Mouse (Mus musculus) heart, embryonic 13.5 days (tissue): ENCODE measurements at regions not wholly inside any gene's neighbourhood (a gene's known extent, or its start where the extent isn't known, plus 50 kb on each side); places are given as distances from the start of the nearest gene placed in this dataset.
A peak's percentile ranks its signal among the peaks of the same experiment; 100 is the strongest.

Experiments
- ATAC-seq: fragments of 200-750 bp; cut with Nextera tagmentation; 2 replicates; pipeline ENCODE4 v1.8.0; 2017; ENCODE audit warnings: moderate TSS enrichment; ENCODE audit not compliant: insufficient number of reproducible peaks, low FRiP score, low TSS enrichment; ENCODE audit errors: extremely low read depth
- H3K27ac ChIP-seq: fragments of 300-500 bp; sonication (generic); replicated peaks from 2 replicates; pipeline ENCODE4 v1.5.1; 2015; ENCODE audit warnings: moderate library complexity, mild to moderate bottlenecking, inconsistent platforms
- H3K27me3 ChIP-seq: fragments of 300-500 bp; sonication (generic); replicated peaks from 2 replicates; pipeline ENCODE4 v1.6.1; 2015; ENCODE audit warnings: mild to moderate bottlenecking, inconsistent platforms
- H3K36me3 ChIP-seq: fragments of 300-500 bp; sonication (generic); 2 replicates; pipeline ENCODE4 v1.6.1; 2015; ENCODE audit warnings: mild to moderate bottlenecking, inconsistent platforms
- H3K4me1 ChIP-seq: fragments of 300-500 bp; sonication (generic); 2 replicates; pipeline ENCODE4 v1.6.1; 2015; ENCODE audit warnings: inconsistent platforms
- H3K4me2 ChIP-seq: fragments of 300-500 bp; sonication (generic); 2 replicates; pipeline ENCODE4 v1.6.1; 2015; ENCODE audit warnings: inconsistent platforms, mild to moderate bottlenecking, moderate library complexity
- H3K4me3 ChIP-seq: fragments of 300-500 bp; sonication (generic); 2 replicates; pipeline ENCODE4 v1.5.1; 2015; ENCODE audit warnings: moderate library complexity, mild to moderate bottlenecking, inconsistent platforms
- H3K9ac ChIP-seq: fragments of 300-500 bp; sonication (generic); 2 replicates; pipeline ENCODE4 v1.6.1; 2015; ENCODE audit warnings: inconsistent platforms, mild to moderate bottlenecking, moderate library complexity
- H3K9me3 ChIP-seq: fragments of 300-500 bp; sonication (generic); 2 replicates; pipeline ENCODE4 v1.6.1; 2016; ENCODE audit warnings: inconsistent platforms
- WGBS: fragments of 180-500 bp; shearing (Covaris S2); methylation state at CpG from one replicate; pipeline ENCODE4 v1.1.7; 2015; ENCODE audit warnings: mixed read lengths; 5-methylcytosine and 5-hydroxymethylcytosine counted together

- peaks cover 38% of the 10 kb centered on the region for H3K27me3 ChIP-seq
- H3K4me2 ChIP-seq: no peak overlapping the region
- no peak overlapping the region for H3K4me3 ChIP-seq
- no peaks in the 10 kb centered on the region for H3K9me3 ChIP-seq
- WGBS: 57% methylated on average over 4 of the region's 4 CpGs
- H3K9ac ChIP-seq: no peak overlapping the region
- no peak for ATAC-seq
- no peaks in the 10 kb centered on the region for H3K36me3 ChIP-seq
- peaks cover 26% of the 10 kb centered on the region for H3K4me1 ChIP-seq
- H3K27ac ChIP-seq: no peak overlapping the region
These were observed 247.9 kb downstream of the Gm10260 start for GRCm38 (mm10) chr13:97512521-97512920.

- Histone ChIP-seq H3K9ac (no peak overlapping the region), H3K4me3 (no peak overlapping the region), H3K4me2 (peak overlapping the region; percentile 24), H3K4me1 (peaks cover 26% of the 10 kb centered on the region), H3K27me3 (peaks cover 35% of the 10 kb centered on the region), H3K27ac (peak overlapping the region; percentile 75), H3K9me3 (no peaks in the 10 kb centered on the region), H3K36me3 (no peaks in the 10 kb centered on the region)
- no peak for ATAC-seq
- 56% methylated on average over 10 of the region's 10 CpGs for WGBS
These were observed 249.8 kb downstream of the Gm10260 start for GRCm38 (mm10) chr13:97510431-97511261.

- H3K27me3 ChIP-seq: peaks cover 20% of the 10 kb centered on the region; the same call in 1 of the 2 replicates
- H3K4me3 ChIP-seq: no peak overlapping the region
- H3K27ac ChIP-seq: peak overlapping the region; percentile 41
- H3K36me3 ChIP-seq: no peaks in the 10 kb centered on the region
- ATAC-seq: no peak
- no peaks in the 10 kb centered on the region for H3K9me3 ChIP-seq
- 75% methylated on average over 5 of the region's 5 CpGs for WGBS
- no peak overlapping the region for H3K9ac ChIP-seq
- H3K4me2 ChIP-seq: no peak overlapping the region
- peaks cover 13% of the 10 kb centered on the region; the same call in 1 of the 2 replicates for H3K4me1 ChIP-seq
These were observed 255.5 kb downstream of the Gm10260 start for GRCm38 (mm10) chr13:97504949-97505348.

GRCm38 (mm10) chr13:97503955-97504739 lies 256.3 kb downstream of the Gm10260 start:
- Histone ChIP-seq H3K4me1 (peaks cover 13% of the 10 kb centered on the region; the same call in 1 of the 2 replicates), H3K4me2 (no peak overlapping the region), H3K27me3 (0 out of 2 replicates have a peak, but pooled peaks cover 13% of the 10 kb centered on the region), H3K9me3 (no peaks in the 10 kb centered on the region), H3K9ac (no peak overlapping the region), H3K27ac (peak overlapping the region; percentile 43), H3K36me3 (no peaks in the 10 kb centered on the region), H3K4me3 (no peak overlapping the region)
- WGBS: 80% methylated on average over 10 of the region's 10 CpGs
- ATAC-seq: no peak

- ATAC-seq: no peak
- H3K4me2 ChIP-seq: no peak overlapping the region
- WGBS: 52% methylated on average over 5 of the region's 5 CpGs
- H3K27me3 ChIP-seq: 0 out of 2 replicates have a peak, but pooled peaks cover 8% of the 10 kb centered on the region
- H3K9ac ChIP-seq: no peak overlapping the region
- no peaks in the 10 kb centered on the region for H3K9me3 ChIP-seq
- H3K4me3 ChIP-seq: no peak overlapping the region
- no peak overlapping the region for H3K27ac ChIP-seq
- H3K4me1 ChIP-seq: peaks cover 13% of the 10 kb centered on the region; the same call in 1 of the 2 replicates
- no peaks in the 10 kb centered on the region for H3K36me3 ChIP-seq
These were observed 257.0 kb downstream of the Gm10260 start for GRCm38 (mm10) chr13:97503391-97503790.

- Histone ChIP-seq H3K9me3 (no peaks in the 10 kb centered on the region), H3K27ac (no peak overlapping the region), H3K4me1 (peaks cover 12% of the 10 kb centered on the region; the same call in 1 of the 2 replicates), H3K9ac (no peak overlapping the region), H3K4me3 (no peak overlapping the region), H3K36me3 (no peaks in the 10 kb centered on the region), H3K27me3 (0 out of 2 replicates have a peak, but pooled peaks cover 4% of the 10 kb centered on the region), H3K4me2 (no peak overlapping the region)
- WGBS: 79% methylated on average over 8 of the region's 8 CpGs
- ATAC-seq: no peak
These were observed 259.2 kb downstream of the Enc1 start for GRCm38 (mm10) chr13:97500155-97500554.

GRCm38 (mm10) chr13:97498981-97499380 lies 258.1 kb downstream of the Enc1 start:
- no peak for ATAC-seq

GRCm38 (mm10) chr13:97497928-97498327 lies 257.0 kb downstream of the Enc1 start:
- Histone ChIP-seq H3K27me3 (peaks cover 17% of the 10 kb centered on the region), H3K4me3 (no peak overlapping the region), H3K9me3 (no peaks in the 10 kb centered on the region), H3K27ac (no peak overlapping the region), H3K9ac (no peak overlapping the region), H3K36me3 (no peaks in the 10 kb centered on the region), H3K4me2 (no peak overlapping the region), H3K4me1 (peaks cover 4% of the 10 kb centered on the region; the same call in 1 of the 2 replicates)
- ATAC-seq: no peak
- 64% methylated on average over 5 of the region's 5 CpGs for WGBS

More at GRCm38 (mm10) chr13:97498981-97499380, 258.1 kb downstream of the Enc1 start:
- Histone ChIP-seq H3K4me1 (peaks cover under 1% of the 10 kb centered on the region; the same call in 1 of the 2 replicates), H3K9ac (no peak overlapping the region), H3K4me3 (no peak overlapping the region), H3K27me3 (peaks cover 9% of the 10 kb centered on the region), H3K27ac (no peak overlapping the region), H3K9me3 (no peaks in the 10 kb centered on the region), H3K4me2 (no peak overlapping the region), H3K36me3 (no peaks in the 10 kb centered on the region)
- WGBS: 82% methylated on average over 5 of the region's 5 CpGs

GRCm38 (mm10) chr13:97494770-97495169 lies 253.9 kb downstream of the Enc1 start:
- WGBS: 83% methylated on average over 2 of the region's 2 CpGs
- Histone ChIP-seq H3K9ac (no peak overlapping the region), H3K4me2 (no peak overlapping the region), H3K4me3 (no peak overlapping the region), H3K27ac (no peak overlapping the region), H3K36me3 (no peaks in the 10 kb centered on the region), H3K9me3 (no peaks in the 10 kb centered on the region), H3K4me1 (peaks cover 9% of the 10 kb centered on the region), H3K27me3 (peaks cover 25% of the 10 kb centered on the region)
- ATAC-seq: no peak

GRCm38 (mm10) chr13:97493836-97494235 lies 252.9 kb downstream of the Enc1 start:
- Histone ChIP-seq H3K27me3 (peaks cover 25% of the 10 kb centered on the region), H3K4me1 (peaks cover 18% of the 10 kb centered on the region), H3K9ac (no peak overlapping the region), H3K4me3 (no peak overlapping the region), H3K27ac (no peak overlapping the region), H3K4me2 (no peak overlapping the region), H3K9me3 (no peaks in the 10 kb centered on the region), H3K36me3 (no peaks in the 10 kb centered on the region)
- ATAC-seq: no peak
- 69% methylated on average over 7 of the region's 7 CpGs for WGBS

- ATAC-seq: no peak
These were observed 252.2 kb downstream of the Enc1 start for GRCm38 (mm10) chr13:97492958-97493735.

More at GRCm38 (mm10) chr13:97492958-97493735, 252.2 kb downstream of the Enc1 start:
- H3K9me3 ChIP-seq: no peaks in the 10 kb centered on the region
- no peaks in the 10 kb centered on the region for H3K36me3 ChIP-seq
- no peak overlapping the region for H3K4me2 ChIP-seq
- no peak overlapping the region for H3K27ac ChIP-seq
- H3K9ac ChIP-seq: no peak overlapping the region
- peaks cover 25% of the 10 kb centered on the region for H3K27me3 ChIP-seq
- WGBS: 70% methylated on average over 20 of the region's 20 CpGs
- no peak overlapping the region for H3K4me3 ChIP-seq
- H3K4me1 ChIP-seq: peaks cover 23% of the 10 kb centered on the region
